Mouse (Mus musculus): ENCODE data around the gene Ubxn7. TPM values are rescaled to one million over a fixed set of nuclear protein-coding genes. Genes with fewer than 3 reads are reported as not detected.

Gene Ubxn7
- polyA plus RNA-seq, 1 experiment from 2014 or later = 30.6 TPM

DNA sequence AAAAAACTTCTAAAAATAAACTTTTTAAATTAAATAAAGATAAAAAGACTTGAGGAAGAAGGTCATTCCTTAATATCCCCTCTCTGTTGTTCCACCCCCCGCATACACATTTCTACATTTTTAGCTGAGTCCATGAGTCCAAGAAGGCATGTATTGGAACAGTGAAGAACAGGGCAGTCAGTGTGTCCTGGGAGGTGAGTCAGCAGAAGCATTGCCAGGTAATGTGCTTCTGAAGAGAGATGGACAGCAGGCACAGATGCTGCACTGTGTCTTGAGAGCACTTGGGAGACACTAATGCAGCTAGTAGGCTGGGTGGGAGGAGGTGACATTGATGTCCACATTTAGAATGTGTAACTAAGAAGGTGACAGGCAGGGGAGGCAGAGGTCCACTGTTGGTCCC, 105.2 kb downstream of the Ubxn7 start:
- no peak for ATAC-seq (replicated peaks; ENCODE audit: insufficient number of reproducible peaks, low FRiP score, low TSS enrichment, low read depth)
- no peak for DNase-seq (ENCODE audit: low spot score)
- Histone ChIP-seq H3K36me3 (replicated peaks; ENCODE audit: control insufficient read depth, insufficient read depth, low read depth, low read length) (no peaks in the 10 kb centered on the region), H3K9ac (replicated peaks; ENCODE audit: low read length) (no peak overlapping the region), H3K4me3 (ENCODE audit: low read depth, low read length) (no peak overlapping the region), H3K4me2 (ENCODE audit: low read depth, low read length) (no peak overlapping the region), H3K27me3 (ENCODE audit: control insufficient read depth, insufficient read depth, low read length) (no peaks in the 10 kb centered on the region), H3K9me3 (replicated peaks; ENCODE audit: control insufficient read depth, low read length) (no peaks in the 10 kb centered on the region), H3K4me1 (ENCODE audit: control insufficient read depth, insufficient read depth, low read length) (no peaks in the 10 kb centered on the region), H3K27ac (replicated peaks; ENCODE audit: low read depth, low read length) (no peak overlapping the region)
- WGBS = 93% methylated on average over 1 of the region's 1 CpGs

- no peak overlapping the region for H3K9ac ChIP-seq (replicated peaks; ENCODE audit: low read length)
- ATAC-seq (replicated peaks; ENCODE audit: insufficient number of reproducible peaks, low FRiP score, low TSS enrichment, low read depth) (no peak), DNase-seq (ENCODE audit: low spot score) (no peak)
- H3K4me3 ChIP-seq (ENCODE audit: low read depth, low read length) = no peak overlapping the region
- no peaks in the 10 kb centered on the region for H3K4me1 ChIP-seq (ENCODE audit: control insufficient read depth, insufficient read depth, low read length)
- no peak overlapping the region for H3K4me2 ChIP-seq (ENCODE audit: low read depth, low read length)
- no peak overlapping the region for H3K27ac ChIP-seq (replicated peaks; ENCODE audit: low read depth, low read length)
- WGBS = 90% methylated on average over 3 of the region's 3 CpGs
- no peaks in the 10 kb centered on the region for H3K36me3 ChIP-seq (replicated peaks; ENCODE audit: control insufficient read depth, insufficient read depth, low read depth, low read length)
- no peaks in the 10 kb centered on the region for H3K9me3 ChIP-seq (replicated peaks; ENCODE audit: control insufficient read depth, low read length)
- no peaks in the 10 kb centered on the region for H3K27me3 ChIP-seq (ENCODE audit: control insufficient read depth, insufficient read depth, low read length)
These were observed 109.4 kb downstream of the Ubxn7 start for GRCm38 (mm10) chr16:32441432-32441831.

Other genes with a start within 250 kb of the Ubxn7 start
- gene Pigx, start 232.5 kb upstream of the Ubxn7 start, polyA plus RNA-seq (2014; fragmentation: Nextera tagmentation; extraction: Ambion mirVana) = 168 TPM in 2 replicates
- gene Cep19, start 232.5 kb upstream of the Ubxn7 start, polyA plus RNA-seq (2014; fragmentation: Nextera tagmentation; extraction: Ambion mirVana) = 46.1 and 46.5 TPM in 2 replicates
- 9.5 and 10.3 TPM in 2 replicates for gene Nrros, start 166.7 kb upstream of the Ubxn7 start, polyA plus RNA-seq (2014; fragmentation: Nextera tagmentation; extraction: Ambion mirVana)
- not detected in 2 replicates for gene Bex6, start 152.4 kb upstream of the Ubxn7 start, polyA plus RNA-seq (2014; fragmentation: Nextera tagmentation; extraction: Ambion mirVana)
- gene Fbxo45, start 85.1 kb upstream of the Ubxn7 start, polyA plus RNA-seq (2014; fragmentation: Nextera tagmentation; extraction: Ambion mirVana) = 18.8 and 24.2 TPM in 2 replicates
- gene Wdr53, start 85.0 kb upstream of the Ubxn7 start, polyA plus RNA-seq (2014; fragmentation: Nextera tagmentation; extraction: Ambion mirVana) = 21.1 and 21.2 TPM in 2 replicates
- gene Smco1, start 60.8 kb upstream of the Ubxn7 start, polyA plus RNA-seq (2014; fragmentation: Nextera tagmentation; extraction: Ambion mirVana) = not detected in 2 replicates
- gene Rnf168, start 54.8 kb upstream of the Ubxn7 start, polyA plus RNA-seq (2014; fragmentation: Nextera tagmentation; extraction: Ambion mirVana) = 25.4 and 26.0 TPM in 2 replicates
- gene Tm4sf19, start 68.2 kb downstream of the Ubxn7 start, polyA plus RNA-seq (2014; fragmentation: Nextera tagmentation; extraction: Ambion mirVana) = 0.22 TPM in 1 of 2 replicates, not detected in the other
- gene Tctex1d2, start 87.4 kb downstream of the Ubxn7 start, polyA plus RNA-seq (2014; fragmentation: Nextera tagmentation; extraction: Ambion mirVana) = 31.9 and 32.3 TPM in 2 replicates
- 33.4 and 36.7 TPM in 2 replicates for gene Pcyt1a, start 98.7 kb downstream of the Ubxn7 start, polyA plus RNA-seq (2014; fragmentation: Nextera tagmentation; extraction: Ambion mirVana)
- gene Slc51a, start 155.6 kb downstream of the Ubxn7 start, polyA plus RNA-seq (2014; fragmentation: Nextera tagmentation; extraction: Ambion mirVana) = 0.34 and 0.53 TPM in 2 replicates
- gene Zdhhc19, start 164.0 kb downstream of the Ubxn7 start, polyA plus RNA-seq (2014; fragmentation: Nextera tagmentation; extraction: Ambion mirVana) = not detected in 2 replicates